Mouse (Mus musculus): ENCODE measurements around the gene Gm13083. TPM values are rescaled to one million over a fixed set of nuclear protein-coding genes. Genes with fewer than 3 reads are reported as not detected.
"Not testable (repeated sequence)": the region's sequence is repeated elsewhere in the genome, so short reads cannot be mapped to it uniquely, and the experiment has no call there.

Gm13083 gene
- total RNA-seq (2021), result not detected

DNA sequence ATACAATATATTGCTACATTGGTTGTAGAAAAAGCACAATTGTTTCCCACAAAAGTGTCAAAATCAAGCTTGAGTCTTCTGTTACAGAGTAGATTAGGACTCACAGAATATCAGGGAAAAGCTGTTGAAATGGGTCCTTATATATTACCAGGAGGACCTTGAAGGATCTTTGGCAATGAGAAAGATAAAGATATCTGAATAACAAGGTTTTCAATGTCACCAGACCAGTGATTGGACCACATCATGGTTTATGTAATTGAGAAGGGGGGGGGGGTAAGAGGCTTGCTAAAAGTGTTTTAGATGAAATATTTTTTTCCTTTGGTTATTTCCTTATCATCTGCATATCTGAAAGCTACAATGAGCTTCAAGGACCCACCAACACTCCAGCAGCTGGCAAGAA, at the start of gene Gm13083:
TSS of gene Gm13083 (plus strand) at position 301 of the 400 bp plus-strand sequence.
- intact Hi-C loops (cut with DNase I), result loop anchor here (10.0 kb wide), 1 partner anchor 280 kb away; no protein-coding TSS in a partner anchor
- not testable (repeated sequence) for DNase-seq

- not testable (repeated sequence) for DNase-seq
- intact Hi-C loops (cut with DNase I), result loop anchor here (10.0 kb wide), 1 partner anchor 283 kb away; no protein-coding TSS in a partner anchor
These were observed 2.9 kb upstream of the Gm13083 start for GRCm38 (mm10) chr4:143611927-143612326.

DNA sequence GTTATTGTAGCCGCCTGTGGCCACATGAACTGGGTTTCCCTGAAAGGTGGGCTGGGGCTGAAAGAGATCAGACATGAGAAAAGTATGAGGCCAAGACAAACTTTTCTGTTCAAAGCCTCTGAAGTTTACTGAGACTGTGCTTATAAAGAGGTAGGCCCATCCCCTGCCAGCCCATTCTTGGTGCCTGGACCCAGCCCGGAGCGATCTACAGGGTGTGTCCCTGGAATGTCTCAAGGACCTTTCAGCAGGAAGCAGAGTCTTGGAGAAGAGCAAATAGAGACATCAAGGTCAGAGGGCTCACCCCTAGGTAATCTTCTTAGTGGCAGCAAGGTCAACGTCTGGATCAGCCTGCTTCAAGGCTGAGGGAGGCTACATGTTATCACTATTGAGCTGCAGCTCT, 3.3 kb downstream of the Gm13083 start:
- intact Hi-C loops (cut with DNase I), result loop anchor here (10.0 kb wide), 1 partner anchor 277 kb away; no protein-coding TSS in a partner anchor
- not testable (repeated sequence) for DNase-seq

- intact Hi-C loops (cut with DNase I); DNase-seq: not testable (repeated sequence)
These were observed 42.3 kb downstream of the Gm13083 start, which contains the start of gene Gm13088 for GRCm38 (mm10) chr4:143657146-143657545. Gene Gm13088, minus strand, starts transcription at chr4:143657246.

Other genes with a start within 250 kb of the Gm13083 start
- not detected for gene Pramel1, start 220.6 kb upstream of the Gm13083 start, total RNA-seq (2021)
- gene Pramef8, start 202.6 kb upstream of the Gm13083 start, total RNA-seq (2021), result 10 to 100 TPM in 1 of 2 experiments, 1 to 10 TPM in 1; 9.9 to 11.5 TPM
- not detected for gene Oog4, start 164.7 kb upstream of the Gm13083 start, total RNA-seq (2021)
- not detected for gene Gm13043, start 103.7 kb upstream of the Gm13083 start, total RNA-seq (2021)
- gene Gm13040, start 79.0 kb upstream of the Gm13083 start, total RNA-seq (2021), result not detected
- not detected for gene BC080695, start 63.3 kb upstream of the Gm13083 start, total RNA-seq (2021)
- gene Gm13057, start 63.3 kb upstream of the Gm13083 start, total RNA-seq (2021), result not detected
- not detected for gene Gm13088, start 42.2 kb downstream of the Gm13083 start, total RNA-seq (2021)
- gene Gm13089, start 87.7 kb downstream of the Gm13083 start, total RNA-seq (2021), result not detected
- not detected for gene Gm13078, start 104.5 kb downstream of the Gm13083 start, total RNA-seq (2021)
- not detected for gene Gm13023, start 174.3 kb downstream of the Gm13083 start, total RNA-seq (2021)
- gene Gm13084, start 201.1 kb downstream of the Gm13083 start, total RNA-seq (2021), result not detected
- gene Gm13103, start 231.5 kb downstream of the Gm13083 start, total RNA-seq (2021), result not detected